Mouse (Mus musculus) hindbrain, embryonic 12.5 days (tissue): Measurements from ENCODE around the gene Rbp1. TPM values are rescaled to one million over a fixed set of nuclear protein-coding genes. Genes with fewer than 3 reads are reported as not detected.

Source experiments
- ATAC-seq: fragments of 200-750 bp; cut with Nextera tagmentation; 2 replicates; pipeline ENCODE4 v1.8.0; 2017; ENCODE audit warnings: moderate TSS enrichment; ENCODE audit not compliant: low FRiP score
- H3K27ac ChIP-seq: fragments of 300-500 bp; sonication (generic); 2 replicates; pipeline ENCODE4 v1.5.1; 2016; ENCODE audit warnings: mild to moderate bottlenecking
- H3K27me3 ChIP-seq: fragments of 300-500 bp; sonication (generic); 2 replicates; pipeline ENCODE4 v1.6.1; 2016; ENCODE audit warnings: mild to moderate bottlenecking
- H3K36me3 ChIP-seq: fragments of 300-500 bp; sonication (generic); 2 replicates; pipeline ENCODE4 v1.6.1; 2016; ENCODE audit warnings: mild to moderate bottlenecking
- H3K4me1 ChIP-seq: fragments of 300-500 bp; sonication (generic); 2 replicates; pipeline ENCODE4 v1.6.1; 2016
- H3K4me2 ChIP-seq: fragments of 300-500 bp; sonication (generic); replicated peaks from 2 replicates; pipeline ENCODE4 v1.6.1; 2016; ENCODE audit warnings: mild to moderate bottlenecking
- H3K4me3 ChIP-seq: fragments of 300-500 bp; sonication (generic); 2 replicates; pipeline ENCODE4 v1.5.1; 2016; ENCODE audit warnings: mild to moderate bottlenecking
- H3K9ac ChIP-seq: fragments of 300-500 bp; sonication (generic); 2 replicates; pipeline ENCODE4 v1.6.1; 2016; ENCODE audit warnings: mild to moderate bottlenecking, moderate library complexity
- H3K9me3 ChIP-seq: fragments of 300-500 bp; sonication (generic); replicated peaks from 2 replicates; pipeline ENCODE4 v1.6.1; 2016; ENCODE audit warnings: mild to moderate bottlenecking
- WGBS: fragments of 180-500 bp; shearing (Covaris S2); methylation state at CpG from one replicate; pipeline ENCODE4 v1.1.7; 2016; 5-methylcytosine and 5-hydroxymethylcytosine counted together
- polyA plus RNA-seq: library from polyadenylated mRNA; unstranded; fragments of >200 nt; fragmentation: Nextera tagmentation; extraction: Ambion mirVana; gene quantifications from 2 replicates; pipeline ENCODE4 v1.2.1, GENCODE M21; 2016

Rbp1 gene
- polyA plus RNA-seq, 1 experiment from 2014 or later = 57.8 TPM

- no peak for ATAC-seq
- Histone ChIP-seq H3K4me1 (no peaks in the 10 kb centered on the region), H3K4me2 (no peak overlapping the region), H3K9ac (no peak overlapping the region), H3K27ac (no peak overlapping the region), H3K4me3 (no peak overlapping the region), H3K9me3 (no peaks in the 10 kb centered on the region), H3K36me3 (no peaks in the 10 kb centered on the region), H3K27me3 (no peaks in the 10 kb centered on the region)
- WGBS = 93% methylated on average over 2 of the region's 2 CpGs
These were observed 57.5 kb downstream of the Rbp1 start for GRCm38 (mm10) chr9:98480172-98480749.

- Histone ChIP-seq H3K9ac (no peak overlapping the region), H3K27me3 (no peaks in the 10 kb centered on the region), H3K4me2 (no peak overlapping the region), H3K27ac (no peak overlapping the region), H3K4me1 (no peaks in the 10 kb centered on the region), H3K9me3 (no peaks in the 10 kb centered on the region), H3K36me3 (no peaks in the 10 kb centered on the region), H3K4me3 (no peak overlapping the region)
- WGBS = 57% methylated on average over 4 of the region's 4 CpGs
- no peak for ATAC-seq
These were observed 59.5 kb downstream of the Rbp1 start for GRCm38 (mm10) chr9:98482256-98482655.

- H3K9ac ChIP-seq = no peak overlapping the region
- 0 out of 2 replicates have a peak, but pooled peaks cover 1% of the 10 kb centered on the region for H3K4me1 ChIP-seq
- H3K27me3 ChIP-seq = no peaks in the 10 kb centered on the region
- no peaks in the 10 kb centered on the region for H3K36me3 ChIP-seq
- no peaks in the 10 kb centered on the region for H3K9me3 ChIP-seq
- H3K27ac ChIP-seq = no peak overlapping the region
- H3K4me2 ChIP-seq = no peak overlapping the region
- no peak for ATAC-seq
- WGBS = 84% methylated on average over 7 of the region's 7 CpGs
- no peak overlapping the region for H3K4me3 ChIP-seq
These were observed 62.3 kb downstream of the Rbp1 start for GRCm38 (mm10) chr9:98485020-98485419.

- 83% methylated on average over 3 of the region's 3 CpGs for WGBS
- H3K9me3 ChIP-seq = no peaks in the 10 kb centered on the region
These were observed 63.1 kb downstream of the Rbp1 start, which contains the start of gene Rbp2 for GRCm38 (mm10) chr9:98485815-98486214. Rbp2 (plus strand) TSS chr9:98486115.

GRCm38 (mm10) chr9:98487273-98487672 lies 64.5 kb downstream of the Rbp1 start:
- Histone ChIP-seq H3K9me3 (no peaks in the 10 kb centered on the region), H3K4me3 (no peak overlapping the region), H3K36me3 (no peaks in the 10 kb centered on the region), H3K9ac (no peak overlapping the region), H3K4me1 (0 out of 2 replicates have a peak, but pooled peaks cover 2% of the 10 kb centered on the region), H3K4me2 (no peak overlapping the region), H3K27me3 (no peaks in the 10 kb centered on the region), H3K27ac (no peak overlapping the region)
- ATAC-seq = no peak
- WGBS = 71% methylated on average over 6 of the region's 6 CpGs

More at GRCm38 (mm10) chr9:98485815-98486214, 63.1 kb downstream of the Rbp1 start, which contains the start of gene Rbp2:
- Histone ChIP-seq H3K36me3 (no peaks in the 10 kb centered on the region), H3K27ac (no peak within 1 kb of the TSS), H3K4me3 (no peak within 1 kb of the TSS), H3K9ac (no peak within 1 kb of the TSS), H3K4me2 (no peak within 1 kb of the TSS), H3K4me1 (0 out of 2 replicates have a peak, but pooled peaks cover 2% of the 10 kb centered on the region), H3K27me3 (no peaks in the 10 kb centered on the region)
- ATAC-seq = no peak

- Histone ChIP-seq H3K9me3 (no peaks in the 10 kb centered on the region), H3K9ac (no peak overlapping the region), H3K27ac (no peak overlapping the region), H3K4me1 (0 out of 2 replicates have a peak, but pooled peaks cover 2% of the 10 kb centered on the region), H3K27me3 (no peaks in the 10 kb centered on the region), H3K4me2 (no peak overlapping the region), H3K36me3 (no peaks in the 10 kb centered on the region), H3K4me3 (no peak overlapping the region)
- ATAC-seq = no peak
- 80% methylated on average over 4 of the region's 4 CpGs for WGBS
These were observed 66.8 kb downstream of the Rbp1 start for GRCm38 (mm10) chr9:98489532-98489931.

- Histone ChIP-seq H3K9me3 (no peaks in the 10 kb centered on the region), H3K4me1 (0 out of 2 replicates have a peak, but pooled peaks cover 2% of the 10 kb centered on the region), H3K27me3 (no peaks in the 10 kb centered on the region), H3K9ac (no peak overlapping the region), H3K4me2 (no peak overlapping the region), H3K4me3 (no peak overlapping the region), H3K36me3 (no peaks in the 10 kb centered on the region), H3K27ac (no peak overlapping the region; the same call in 1 of the 2 replicates)
- WGBS = 51% methylated on average over 4 of the region's 4 CpGs
- ATAC-seq = no peak
These were observed 67.4 kb downstream of the Rbp1 start for GRCm38 (mm10) chr9:98490128-98490527.

- no peak for ATAC-seq
- Histone ChIP-seq H3K9ac (no peak overlapping the region), H3K4me2 (no peak overlapping the region), H3K36me3 (no peaks in the 10 kb centered on the region), H3K4me3 (no peak overlapping the region), H3K4me1 (0 out of 2 replicates have a peak, but pooled peaks cover 2% of the 10 kb centered on the region), H3K27me3 (no peaks in the 10 kb centered on the region), H3K27ac (no peak overlapping the region), H3K9me3 (no peaks in the 10 kb centered on the region)
- WGBS = 86% methylated on average over 5 of the region's 5 CpGs
These were observed 68.3 kb downstream of the Rbp1 start for GRCm38 (mm10) chr9:98491071-98491470.

- H3K4me2 ChIP-seq = no peak overlapping the region
These were observed 69.5 kb downstream of the Rbp1 start for GRCm38 (mm10) chr9:98492212-98492611.

GRCm38 (mm10) chr9:98492821-98493220 lies 70.1 kb downstream of the Rbp1 start:
- no peak overlapping the region for H3K4me2 ChIP-seq
- H3K4me1 ChIP-seq = peaks cover 14% of the 10 kb centered on the region
- H3K36me3 ChIP-seq = no peaks in the 10 kb centered on the region
- H3K4me3 ChIP-seq = no peak overlapping the region
- 82% methylated on average over 1 of the region's 1 CpGs for whole genome bisulfite sequencing
- H3K27me3 ChIP-seq = no peaks in the 10 kb centered on the region
- no peak overlapping the region for H3K27ac ChIP-seq
- no peaks in the 10 kb centered on the region for H3K9me3 ChIP-seq
- H3K9ac ChIP-seq = no peak overlapping the region
- no peak for ATAC-seq

More at GRCm38 (mm10) chr9:98492212-98492611, 69.5 kb downstream of the Rbp1 start:
- Histone ChIP-seq H3K27me3 (no peaks in the 10 kb centered on the region), H3K4me1 (peaks cover 8% of the 10 kb centered on the region), H3K27ac (no peak overlapping the region), H3K9ac (no peak overlapping the region), H3K4me3 (no peak overlapping the region), H3K9me3 (no peaks in the 10 kb centered on the region), H3K36me3 (no peaks in the 10 kb centered on the region)
- WGBS = 87% methylated on average over 5 of the region's 5 CpGs
- no peak for ATAC-seq

Other genes starting within 250 kb of the Rbp1 start
- gene Nmnat3, start 135.5 kb upstream of the Rbp1 start, polyA plus RNA-seq = 2.3 and 2.7 TPM in 2 replicates
- gene Rbp2, start 63.2 kb downstream of the Rbp1 start, polyA plus RNA-seq = 0.67 and 1.1 TPM in 2 replicates
- gene Copb2, start 140.8 kb downstream of the Rbp1 start, polyA plus RNA-seq = 175 and 187 TPM in 2 replicates
- gene Mrps22, start 178.7 kb downstream of the Rbp1 start, polyA plus RNA-seq = 58.5 and 60.7 TPM in 2 replicates